Mouse (Mus musculus) ES-Bruce4 (cell line): ENCODE measurements around the gene Tada2a.

Experiments used
- CTCF ChIP-seq: IDR thresholded peaks from one replicate; pipeline ENCODE4 v1.8.1; 2011; ENCODE audit warnings: low read depth, low read length
- EP300 ChIP-seq: IDR thresholded peaks from 2 replicates; pipeline ENCODE4 v1.6.1; 2011; ENCODE audit warnings: low read depth, low read length; ENCODE audit not compliant: insufficient read depth
- POLR2A ChIP-seq: IDR thresholded peaks from one replicate; pipeline ENCODE4 v1.8.1; 2011; ENCODE audit warnings: low read length; ENCODE audit not compliant: insufficient read depth

- TF ChIP-seq CTCF (no peak), POLR2A (no peak), EP300 (no peak)
Observed at GRCm38 (mm10) chr11:84040621-84041020, 88.8 kb downstream of the Tada2a start.
